Mouse (Mus musculus) CH12.LX (cell line): Measurements from ENCODE around the gene Dhx8. TPM values are rescaled to one million over a fixed set of nuclear protein-coding genes. Genes with fewer than 3 reads are reported as not detected.

ENCODE experiments used
- DNase-seq: peaks from one replicate; pipeline ENCODE4 v3.0.0-alpha.2; 2013; ENCODE audit errors: extremely low read depth
- H3K27ac ChIP-seq: 2 replicates; pipeline ENCODE4 v1.5.1; 2012; ENCODE audit warnings: low read depth, mild to moderate bottlenecking, control low read depth, moderate library complexity; ENCODE audit not compliant: insufficient read depth
- H3K27me3 ChIP-seq: replicated peaks from 2 replicates; pipeline ENCODE3; 2012; ENCODE audit warnings: inconsistent platforms
- H3K36me3 ChIP-seq, 2 experiments: replicated peaks in 1 of 2; 2 replicates each; pipeline versions ENCODE3 to v1.6.1; 2012; ENCODE audit warnings: inconsistent platforms in 1 of 2, low read length in 1 of 2, mild to moderate bottlenecking in 1 of 2, mixed read lengths in 1 of 2, moderate library complexity in 1 of 2; ENCODE audit not compliant: control insufficient read depth in 1 of 2, insufficient read depth in 1 of 2
- H3K4me1 ChIP-seq, 2 experiments: 2 replicates each; pipeline ENCODE4 v1.6.1; 2012; ENCODE audit warnings: inconsistent platforms in 1 of 2, moderate library complexity in 1 of 2; ENCODE audit not compliant: insufficient read depth in 2 of 2, control insufficient read depth in 1 of 2
- H3K4me2 ChIP-seq: 2 replicates; pipeline ENCODE4 v1.6.1; 2012; ENCODE audit warnings: low read depth, mild to moderate bottlenecking, control low read depth; ENCODE audit not compliant: poor library complexity, insufficient read depth, severe bottlenecking
- H3K4me3 ChIP-seq, 3 experiments: fragments of 150-350 bp in 1 of 3; sonication (generic) in 1 of 3; replicated peaks in 1 of 3; 2 replicates each; pipeline versions ENCODE3 to v1.5.1; 2011 to 2012; ENCODE audit warnings: low read depth in 2 of 3, low read length in 2 of 3, mild to moderate bottlenecking in 2 of 3, moderate library complexity in 2 of 3, control low read depth in 1 of 3, improper control_type of control experiment in 1 of 3, inconsistent platforms in 1 of 3, mixed read lengths in 1 of 3; ENCODE audit not compliant: poor library complexity in 1 of 3
- H3K79me2 ChIP-seq: replicated peaks from 2 replicates; pipeline ENCODE4 v1.6.1; 2012; ENCODE audit warnings: mild to moderate bottlenecking, moderate library complexity; ENCODE audit not compliant: control insufficient read depth, poor library complexity, insufficient read depth, severe bottlenecking; ENCODE audit errors: extremely low read depth
- H3K9ac ChIP-seq: 2 replicates; pipeline ENCODE4 v1.6.1; 2012; ENCODE audit warnings: low read depth, mild to moderate bottlenecking, control low read depth, moderate library complexity; ENCODE audit not compliant: insufficient read depth
- H3K9me3 ChIP-seq: replicated peaks from 2 replicates; pipeline ENCODE3; 2012; ENCODE audit warnings: low read length, inconsistent platforms, mixed read lengths
- BHLHE40 ChIP-seq: IDR thresholded peaks from 2 replicates; pipeline ENCODE4 v1.6.1; 2011; ENCODE audit warnings: mild to moderate bottlenecking, low read depth, low read length, improper control_type of control experiment
- CHD1 ChIP-seq: IDR thresholded peaks from 2 replicates; pipeline ENCODE4 v1.6.1; 2012; ENCODE audit warnings: low read depth, low read length, improper control_type of control experiment, inconsistent platforms
- CHD2 ChIP-seq: IDR thresholded peaks from 2 replicates; pipeline ENCODE4 v1.6.1; 2011; ENCODE audit warnings: low read length, improper control_type of control experiment
- ELF1 ChIP-seq: IDR thresholded peaks from 2 replicates; pipeline ENCODE4 v1.6.1; 2014; ENCODE audit warnings: low read depth, mild to moderate bottlenecking, inconsistent platforms, low read length, improper control_type of control experiment
- EP300 ChIP-seq: IDR thresholded peaks from 2 replicates; pipeline ENCODE4 v1.6.1; 2011; ENCODE audit warnings: low read length, improper control_type of control experiment
- JUN ChIP-seq: IDR thresholded peaks from 2 replicates; pipeline ENCODE4 v1.6.1; 2011; ENCODE audit warnings: low read depth, mild to moderate bottlenecking, low read length, improper control_type of control experiment, moderate library complexity; ENCODE audit not compliant: insufficient read depth
- JUND ChIP-seq: conservative IDR thresholded peaks from 2 replicates; pipeline ENCODE4 v1.6.1; 2011; ENCODE audit warnings: low read depth, low read length, improper control_type of control experiment
- KAT2A ChIP-seq: IDR thresholded peaks from 2 replicates; pipeline ENCODE4 v1.6.1; 2012; ENCODE audit warnings: low read length, improper control_type of control experiment, inconsistent platforms; ENCODE audit not compliant: insufficient replicate concordance
- MEF2A ChIP-seq: IDR thresholded peaks from 2 replicates; pipeline ENCODE4 v1.6.1; 2014; ENCODE audit warnings: low read depth, mild to moderate bottlenecking, inconsistent platforms, low read length, improper control_type of control experiment, borderline replicate concordance
- POLR2AphosphoS2 ChIP-seq: IDR thresholded peaks from 2 replicates; pipeline ENCODE4 v1.6.1; 2011; ENCODE audit warnings: low read depth, low read length, improper control_type of control experiment
- RAD21 ChIP-seq: IDR thresholded peaks from 2 replicates; pipeline ENCODE4 v1.6.1; 2011; ENCODE audit warnings: low read depth, mild to moderate bottlenecking, low read length, improper control_type of control experiment, moderate library complexity
- SIN3A ChIP-seq: IDR thresholded peaks from 2 replicates; pipeline ENCODE4 v1.6.1; 2012; ENCODE audit warnings: low read length, improper control_type of control experiment, inconsistent platforms
- UBTF ChIP-seq: IDR thresholded peaks from 2 replicates; pipeline ENCODE4 v1.6.1; 2012; ENCODE audit warnings: low read depth, mild to moderate bottlenecking, inconsistent platforms, low read length, improper control_type of control experiment, moderate library complexity
- USF1 ChIP-seq: IDR thresholded peaks from 2 replicates; pipeline ENCODE4 v1.6.1; 2014; ENCODE audit warnings: low read depth, mild to moderate bottlenecking, inconsistent platforms, low read length, improper control_type of control experiment
- ZKSCAN1 ChIP-seq: IDR thresholded peaks from 2 replicates; pipeline ENCODE4 v1.6.1; 2012; ENCODE audit warnings: low read depth, inconsistent platforms, low read length, improper control_type of control experiment, borderline replicate concordance
- dilution Hi-C: fragments of 300-500 bp; cut with MboI; formaldehyde crosslinking; loops from 2 replicates; pipeline ENCODE4 v1.14.3; 2020; ENCODE audit warnings: low sequenced_read_pairs; ENCODE audit not compliant: extremely low pct_unique_long_range_greater_than_20kb, extremely low pct_ligation_motif_present
- in situ Hi-C: fragments of 300-500 bp; cut with MboI; formaldehyde crosslinking; loops from 3 replicates; pipeline ENCODE4 v1.14.3; 2019; ENCODE audit warnings: low sequenced_read_pairs, low pct_ligation_motif_present, low pct_unique_long_range_greater_than_20kb, mixed read lengths
- polyA plus RNA-seq: library from polyadenylated mRNA; unstranded; fragments of >175 nt; gene quantifications from 2 replicates; pipeline ENCODE4 v1.2.1, GENCODE M21; 2012; ENCODE audit warnings: low read depth; ENCODE audit not compliant: insufficient read length
- total RNA-seq, 2 experiments: library from RNA; depleted of rRNA; stranded (reverse); fragments of 300-350 nt in 1 of 2; fragments of >200 nt in 1 of 2; gene quantifications; 2 replicates each; pipeline ENCODE4 v1.2.3; 2012 to 2014

The Dhx8 gene
- total and polyA plus RNA-seq, 3 experiments, result 24.3 to 61.7 (median 33.4) TPM

DNA sequence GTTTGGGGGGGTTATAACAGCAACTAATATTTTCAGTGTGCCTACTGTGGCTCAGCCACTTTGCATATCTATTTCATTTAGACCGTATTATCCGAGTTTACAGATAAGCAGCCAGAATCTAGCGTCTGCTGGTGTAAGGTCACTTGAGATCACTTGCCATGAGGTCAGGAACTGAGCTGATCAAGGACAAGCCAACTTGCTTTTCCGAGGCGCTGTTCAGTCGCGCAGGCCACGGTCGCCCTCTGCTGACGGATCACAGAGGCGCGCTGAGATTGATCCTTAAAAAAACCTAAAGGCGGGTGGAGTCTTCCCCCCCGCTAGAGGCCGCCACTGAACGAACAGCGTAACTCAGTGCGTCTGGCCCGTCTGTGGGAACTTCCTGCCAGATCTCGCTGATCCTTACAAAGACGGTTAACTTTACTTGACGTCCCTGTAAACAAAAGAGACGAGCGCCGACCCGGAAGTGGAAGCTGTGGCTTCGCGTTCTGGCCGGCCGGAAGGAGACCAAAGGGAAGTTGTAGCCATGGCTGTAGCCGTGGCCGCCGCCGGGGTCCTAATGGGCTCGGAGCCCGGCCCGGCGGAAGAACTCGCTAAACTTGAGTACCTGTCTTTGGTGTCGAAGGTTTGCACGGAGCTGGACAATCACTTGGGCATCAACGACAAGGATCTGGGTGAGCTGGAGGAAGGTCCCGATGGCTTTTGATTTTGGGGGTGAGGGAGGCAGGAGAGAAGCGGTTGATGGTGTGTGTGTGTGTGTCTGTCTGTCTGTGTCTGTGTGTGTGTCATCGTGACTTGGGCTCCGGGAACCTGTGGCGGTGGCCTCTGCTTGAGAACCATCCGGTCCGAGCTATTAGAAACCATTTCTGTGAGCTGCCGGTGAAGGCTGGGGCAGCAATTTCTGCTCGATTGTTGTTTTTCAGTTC is at the start of gene Dhx8 (continued):
- peak; percentile 97 for TF ChIP-seq SIN3A
- TF ChIP-seq, all 38 proteins: peak for 26

- peaks cover 34% of the 10 kb centered on the region for H3K27me3 ChIP-seq
- no peak overlapping the region for H3K27ac ChIP-seq
- H3K79me2 ChIP-seq, result no peaks in the 10 kb centered on the region
- no peak overlapping the region for H3K4me2 ChIP-seq
- in situ Hi-C loops, result no loop called here
- H3K4me1 ChIP-seq, result peaks cover 0 to 10% of the 10 kb centered on the region in 2 experiments; a peak in 2 of 4 replicates
- dilution Hi-C loops, result no loop called here
- H3K36me3 ChIP-seq, result no peaks in the 10 kb centered on the region
- H3K9ac ChIP-seq, result no peak overlapping the region
- no peaks in the 10 kb centered on the region for H3K9me3 ChIP-seq
- no peak for DNase-seq
- no peak overlapping the region for H3K4me3 ChIP-seq
- no peak for TF ChIP-seq MEF2A
- TF ChIP-seq EP300, result no peak
- no peak for TF ChIP-seq BHLHE40
- no peak for TF ChIP-seq JUN
- TF ChIP-seq ZKSCAN1, result no peak
- no peak for TF ChIP-seq USF1
- no peak for TF ChIP-seq UBTF
- no peak for TF ChIP-seq ELF1
- no peak for TF ChIP-seq POLR2AphosphoS2
- TF ChIP-seq JUND, result no peak
- no peak for TF ChIP-seq CHD1
- no peak for TF ChIP-seq KAT2A
- TF ChIP-seq RAD21, result no peak
- TF ChIP-seq CHD2, result no peak
Measured at GRCm38 (mm10) chr11:101687351-101688301, 45.1 kb upstream of the Dhx8 start.
